Mouse (Mus musculus) bone marrow macrophage, adult 2 months (primary cell): Measurements from ENCODE around the gene Tnni3k. TPM values are rescaled to one million over a fixed set of nuclear protein-coding genes. Genes with fewer than 3 reads are reported as not detected.

Experiments
- H3K27ac ChIP-seq: 2 replicates; pipeline ENCODE4 v1.5.1; 2012; ENCODE audit warnings: low read depth, low read length; ENCODE audit not compliant: insufficient read depth
- H3K4me1 ChIP-seq: 2 replicates; pipeline ENCODE4 v1.6.1; 2012; ENCODE audit warnings: low read length; ENCODE audit not compliant: control insufficient read depth, insufficient read depth
- H3K4me3 ChIP-seq: 2 replicates; pipeline ENCODE4 v1.5.1; 2012; ENCODE audit warnings: mild to moderate bottlenecking, low read length, moderate library complexity; ENCODE audit not compliant: insufficient read depth
- CTCF ChIP-seq: IDR thresholded peaks from 2 replicates; pipeline ENCODE4 v1.5.1; 2012; ENCODE audit warnings: low read depth, mild to moderate bottlenecking, low read length, moderate library complexity
- POLR2A ChIP-seq: IDR thresholded peaks from 2 replicates; pipeline ENCODE4 v1.6.1; 2012; ENCODE audit warnings: mild to moderate bottlenecking, low read depth, low read length, borderline replicate concordance
- polyA plus RNA-seq: library from polyadenylated mRNA; stranded (reverse); fragments of >200 nt; gene quantifications from 2 replicates; pipeline ENCODE4 v1.2.4, GENCODE M21; 2012; ENCODE audit not compliant: missing spikeins, insufficient read depth, insufficient read length

Gene Tnni3k
- polyA plus RNA-seq, 1 experiment: not detected

GRCm38 (mm10) chr3:155053189-155053588 is 2.0 kb downstream of the Tnni3k start:
- Histone ChIP-seq H3K4me1 (peaks cover 33% of the 10 kb centered on the region), H3K27ac (no peak overlapping the region), H3K4me3 (no peak overlapping the region)
- TF ChIP-seq POLR2A: no peak
- TF ChIP-seq CTCF: no peak

GRCm38 (mm10) chr3:155052021-155052420 is 3.2 kb downstream of the Tnni3k start:
- Histone ChIP-seq H3K4me1 (peaks cover 24% of the 10 kb centered on the region), H3K27ac (no peak overlapping the region), H3K4me3 (no peak overlapping the region)
- no peak for TF ChIP-seq POLR2A

- H3K4me3 ChIP-seq: no peak overlapping the region
- peak; percentile 27; the same call in 1 of the 2 replicates for TF ChIP-seq CTCF
- no peak for TF ChIP-seq POLR2A
- no peak overlapping the region for H3K27ac ChIP-seq
- peaks cover 11% of the 10 kb centered on the region for H3K4me1 ChIP-seq
Observed at GRCm38 (mm10) chr3:155039012-155039836, 16.0 kb downstream of the Tnni3k start.

DNA sequence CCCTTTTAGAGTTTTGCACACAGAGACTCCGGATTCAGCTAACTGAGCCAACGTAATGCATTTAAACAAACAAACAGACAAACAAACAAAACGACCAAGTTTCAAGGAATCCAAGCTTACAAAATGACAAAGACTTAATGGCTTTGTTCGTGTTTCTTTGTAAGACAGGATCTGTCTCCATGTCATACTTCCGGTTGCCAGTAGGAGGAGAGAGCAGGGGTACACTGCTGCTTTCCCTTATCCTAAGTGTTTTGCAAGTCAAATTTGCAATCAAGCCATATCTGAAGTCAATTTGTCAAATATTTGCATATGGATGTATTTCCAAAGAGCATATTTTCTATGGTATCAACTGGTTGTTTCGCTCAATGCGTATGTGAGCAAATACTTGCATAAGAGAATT is 20.9 kb downstream of the Tnni3k start:
- 0 out of 2 replicates have a peak, but pooled peaks cover 2% of the 10 kb centered on the region for H3K4me1 ChIP-seq
- H3K4me3 ChIP-seq: no peak overlapping the region
- TF ChIP-seq CTCF (no peak), POLR2A (no peak)
- H3K27ac ChIP-seq: no peak overlapping the region

DNA sequence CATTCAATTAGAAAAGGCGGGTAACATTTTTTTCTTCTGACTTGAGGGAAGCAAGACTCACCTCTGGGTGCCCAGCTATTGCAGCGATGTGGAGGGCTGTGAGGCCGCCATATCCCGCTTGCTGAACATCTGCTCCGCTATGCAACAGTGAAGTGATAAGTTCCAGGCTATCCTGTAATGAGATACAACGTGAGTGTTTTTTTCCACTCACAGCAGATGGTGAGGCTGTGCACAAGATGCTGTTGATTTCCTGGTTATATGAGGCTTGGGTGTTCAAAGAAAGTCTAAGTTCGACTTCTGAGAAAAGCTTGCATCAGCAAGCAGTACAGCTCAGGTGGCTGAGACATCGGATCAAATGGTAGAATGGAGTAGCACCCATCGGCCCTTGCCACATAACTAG is 25.0 kb downstream of the Tnni3k start:
- Histone ChIP-seq H3K4me1 (no peaks in the 10 kb centered on the region), H3K27ac (no peak overlapping the region), H3K4me3 (no peak overlapping the region)
- TF ChIP-seq CTCF (no peak), POLR2A (no peak)

DNA sequence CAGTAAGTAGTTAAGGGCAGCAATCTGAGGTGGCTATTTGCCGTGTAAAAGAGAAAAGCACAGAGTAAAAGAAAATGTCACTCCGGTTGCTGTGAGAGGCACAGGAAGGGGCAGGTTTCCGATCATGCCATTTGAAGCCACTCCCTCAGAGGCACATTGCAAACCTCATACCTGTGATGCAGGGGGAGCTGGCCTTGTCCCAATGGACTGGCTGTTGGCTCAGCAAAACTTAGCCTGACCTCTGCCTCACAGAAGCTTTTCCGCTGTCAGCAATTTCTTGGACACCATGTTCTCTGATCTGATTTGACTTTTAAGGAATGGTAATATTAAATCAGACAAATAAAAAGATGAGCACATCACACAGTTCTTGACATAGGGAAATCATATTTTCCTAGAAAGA is 52.4 kb downstream of the Tnni3k start:
- Histone ChIP-seq H3K4me1 (peaks cover 3% of the 10 kb centered on the region; the same call in 1 of the 2 replicates), H3K4me3 (no peak overlapping the region), H3K27ac (peak overlapping the region; percentile 2; the same call in 1 of the 2 replicates)
- TF ChIP-seq POLR2A (no peak), CTCF (no peak)

- TF ChIP-seq POLR2A (no peak), CTCF (no peak)
- peaks cover 3% of the 10 kb centered on the region; the same call in 1 of the 2 replicates for H3K4me1 ChIP-seq
- H3K4me3 ChIP-seq: no peak overlapping the region
- no peak overlapping the region for H3K27ac ChIP-seq
Observed at GRCm38 (mm10) chr3:155001056-155001455, 54.2 kb downstream of the Tnni3k start.

- Histone ChIP-seq H3K4me3 (no peak overlapping the region), H3K27ac (no peak overlapping the region), H3K4me1 (no peaks in the 10 kb centered on the region)
- no peak for TF ChIP-seq POLR2A
- no peak for TF ChIP-seq CTCF
Observed at GRCm38 (mm10) chr3:154992678-154993077, 62.5 kb downstream of the Tnni3k start.

GRCm38 (mm10) chr3:154979101-154979500 is 76.1 kb downstream of the Tnni3k start:
- no peak overlapping the region for H3K4me3 ChIP-seq
- no peak overlapping the region for H3K27ac ChIP-seq
- no peaks in the 10 kb centered on the region for H3K4me1 ChIP-seq
- TF ChIP-seq CTCF (no peak), POLR2A (no peak)

- TF ChIP-seq CTCF (no peak), POLR2A (no peak)
- Histone ChIP-seq H3K4me1 (0 out of 2 replicates have a peak, but pooled peaks cover 2% of the 10 kb centered on the region), H3K4me3 (no peak overlapping the region), H3K27ac (no peak overlapping the region)
Observed at GRCm38 (mm10) chr3:154971626-154972025, 83.6 kb downstream of the Tnni3k start.
